In genomic region chr3:101551457-101552230, GRCm38 (mm10) we compare ENCODE assay signal across 8 mouse cellular contexts. TPM values are rescaled to one million over a fixed set of nuclear protein-coding genes. Genes with fewer than 3 reads are reported as not detected.
DNase-seq lines count a peak whose midpoint lies in the region; ATAC-seq lines count a peak whose summit lies in the region.

No protein-coding gene starts in this region.

- peaks cover 30% of the 10 kb centered on the region for H3K4me1 ChIP-seq in megakaryocyte, embryonic 14.5 days
- peaks cover 8% of the 10 kb centered on the region for H3K4me1 ChIP-seq in stomach, embryonic 16.5 days (ENCODE audit: control insufficient read depth, insufficient read depth, low read length)

- H3K4me3 ChIP-seq in megakaryocyte, embryonic 14.5 days (replicated peaks), result peak overlapping the region; percentile 5
- no peak overlapping the region for H3K4me3 ChIP-seq in stomach, embryonic 16.5 days (replicated peaks; ENCODE audit: low read length)

- H3K27me3 ChIP-seq in megakaryocyte, embryonic 14.5 days (replicated peaks), result peaks cover 2% of the 10 kb centered on the region
- no peaks in the 10 kb centered on the region for H3K27me3 ChIP-seq in stomach, embryonic 16.5 days (ENCODE audit: control insufficient read depth, insufficient read depth, low read length)

- no peaks in the 10 kb centered on the region for H3K36me3 ChIP-seq in megakaryocyte, embryonic 14.5 days (replicated peaks; ENCODE audit: low read length)
- no peaks in the 10 kb centered on the region for H3K36me3 ChIP-seq in stomach, embryonic 16.5 days (ENCODE audit: control insufficient read depth, insufficient read depth, low read length)

- no peaks in the 10 kb centered on the region for H3K9me3 ChIP-seq in megakaryocyte, embryonic 14.5 days
- H3K9me3 ChIP-seq in stomach, embryonic 16.5 days (replicated peaks; ENCODE audit: control insufficient read depth, low read length), result no peaks in the 10 kb centered on the region

- H3K4me2 ChIP-seq in stomach, embryonic 16.5 days (ENCODE audit: low read depth, low read length), result 0 out of 2 replicates have a peak overlapping the region, but pooled peaks have one; percentile 9

- 51% methylated on average over 26 of the region's 26 CpGs for WGBS in stomach, embryonic 16.5 days

- H3K9ac ChIP-seq in stomach, embryonic 16.5 days (ENCODE audit: low read length), result 0 out of 2 replicates have a peak overlapping the region, but pooled peaks have one; percentile 8

- H3K27ac ChIP-seq in stomach, embryonic 16.5 days (ENCODE audit: low read length), result no peak overlapping the region

- ATAC-seq in erythroid progenitor cell, adult 5-6 weeks (replicated peaks; ENCODE audit: low FRiP score, poor library complexity, severe bottlenecking), result peak; percentile 90
- peak; percentile 82 for ATAC-seq in stomach, embryonic 16.5 days (ENCODE audit: insufficient read depth, low FRiP score)

- peak; percentile 17 for DNase-seq in urinary bladder, postnatal 14 days (ENCODE audit: low spot score)
- DNase-seq in urinary bladder, postnatal 4 days (ENCODE audit: low spot score in 2 of 2), result no peak
- peak; percentile 80 for DNase-seq in heart, postnatal 4 days
- DNase-seq in left cerebral cortex, adult 18-20 months (ENCODE audit: low spot score in 2 of 2), result peak; percentile 19 to 23
- DNase-seq in urinary bladder, adult 2 months (ENCODE audit: low spot score), result no peak

RNA-seq across cellular contexts. Expression of gene Atp1a1, which starts 52.8 kb away (rescaled TPM):
- 54.1 and 59.9 TPM in 2 replicates for total RNA-seq in erythroid progenitor cell, adult 5-6 weeks (2015; ENCODE audit: low replicate concordance)
- total RNA-seq in erythroid progenitor cell, adult 5-6 weeks (2017; ENCODE audit: low replicate concordance), result 55.7 and 67.4 TPM in 2 replicates
- total RNA-seq in heart, postnatal 4 days (2021), result 1,000 to 10,000 TPM; 1,042 to 1,100 TPM
- total RNA-seq in left cerebral cortex, adult 18-20 months (2021), result 1,000 to 10,000 TPM; 1,009 to 1,025 TPM
- polyA plus RNA-seq in megakaryocyte, embryonic 14.5 days (2012; ENCODE audit: insufficient read depth, low replicate concordance), result 483 and 608 TPM in 2 replicates
- polyA plus RNA-seq in stomach, embryonic 16.5 days (2015; fragmentation: Nextera tagmentation; extraction: Ambion mirVana), result 149 and 158 TPM in 2 replicates
- polyA plus RNA-seq in urinary bladder, adult 2 months (2012; rRNA removed), result 253 and 274 TPM in 2 replicates

Comparison
In these comparisons a context has a peak if more than half of its experiments do, and no peak if none do; other contexts are left out.
1. DNase-seq: peak in urinary bladder, postnatal 14 days (single experiment), heart, postnatal 4 days (single experiment) and left cerebral cortex, adult 18-20 months (2 of 2); none in urinary bladder, postnatal 4 days (0 of 2) and urinary bladder, adult 2 months (single experiment).
2. RNA of gene Atp1a1, which starts 52.8 kb away (total RNA-seq): 1,042 to 1,100 TPM in heart, postnatal 4 days and 1,009 to 1,025 TPM in left cerebral cortex, adult 18-20 months; 54.1 to 67.4 TPM in erythroid progenitor cell, adult 5-6 weeks; every median in the first group is over 10 times any median in the second.